Mouse (Mus musculus) testis, adult 2 months (tissue): ENCODE measurements around the gene Slc38a6. TPM values are rescaled to one million over a fixed set of nuclear protein-coding genes. Genes with fewer than 3 reads are reported as not detected.
A peak's percentile ranks its signal among the peaks of the same experiment; 100 is the strongest.

Experiments used
- H3K27ac ChIP-seq: fragments of 200-500 bp; 2 replicates; pipeline ENCODE4 v1.5.1; 2012; ENCODE audit warnings: low read depth, low read length; ENCODE audit not compliant: control insufficient read depth, insufficient read depth
- H3K27me3 ChIP-seq: fragments of 200-500 bp; 2 replicates; pipeline ENCODE4 v1.6.1; 2012; ENCODE audit warnings: mild to moderate bottlenecking, low read length, moderate library complexity; ENCODE audit not compliant: control insufficient read depth, insufficient read depth
- H3K36me3 ChIP-seq: fragments of 200-500 bp; 2 replicates; pipeline ENCODE4 v1.6.1; 2012; ENCODE audit warnings: mild to moderate bottlenecking, low read length; ENCODE audit not compliant: control insufficient read depth, insufficient read depth
- H3K4me1 ChIP-seq: fragments of 200-500 bp; 2 replicates; pipeline ENCODE4 v1.6.1; 2012; ENCODE audit warnings: low read length; ENCODE audit not compliant: control insufficient read depth, insufficient read depth
- H3K4me3 ChIP-seq: fragments of 200-500 bp; 2 replicates; pipeline ENCODE4 v1.5.1; 2012; ENCODE audit warnings: low read depth, mild to moderate bottlenecking, low read length, moderate library complexity, mixed read lengths; ENCODE audit not compliant: control insufficient read depth
- CTCF ChIP-seq: fragments of 200-500 bp; IDR thresholded peaks from 2 replicates; pipeline ENCODE4 v1.5.1; 2012; ENCODE audit warnings: low read depth, mild to moderate bottlenecking, inconsistent platforms, low read length, moderate library complexity; ENCODE audit not compliant: control insufficient read depth, insufficient read depth, insufficient replicate concordance
- POLR2A ChIP-seq: fragments of 200-500 bp; IDR thresholded peaks from 2 replicates; pipeline ENCODE4 v1.6.1; 2012; ENCODE audit warnings: low read depth, mild to moderate bottlenecking, inconsistent platforms, low read length, moderate library complexity; ENCODE audit not compliant: control insufficient read depth
- polyA plus RNA-seq: library from polyadenylated mRNA; depleted of rRNA; stranded (reverse); fragments of >200 nt; gene quantifications from 2 replicates; pipeline ENCODE4 v1.2.3, GENCODE M21; 2012; rRNA removed

The Slc38a6 gene
- polyA plus RNA-seq, result 19.5 and 25.3 TPM in 2 replicates

DNA sequence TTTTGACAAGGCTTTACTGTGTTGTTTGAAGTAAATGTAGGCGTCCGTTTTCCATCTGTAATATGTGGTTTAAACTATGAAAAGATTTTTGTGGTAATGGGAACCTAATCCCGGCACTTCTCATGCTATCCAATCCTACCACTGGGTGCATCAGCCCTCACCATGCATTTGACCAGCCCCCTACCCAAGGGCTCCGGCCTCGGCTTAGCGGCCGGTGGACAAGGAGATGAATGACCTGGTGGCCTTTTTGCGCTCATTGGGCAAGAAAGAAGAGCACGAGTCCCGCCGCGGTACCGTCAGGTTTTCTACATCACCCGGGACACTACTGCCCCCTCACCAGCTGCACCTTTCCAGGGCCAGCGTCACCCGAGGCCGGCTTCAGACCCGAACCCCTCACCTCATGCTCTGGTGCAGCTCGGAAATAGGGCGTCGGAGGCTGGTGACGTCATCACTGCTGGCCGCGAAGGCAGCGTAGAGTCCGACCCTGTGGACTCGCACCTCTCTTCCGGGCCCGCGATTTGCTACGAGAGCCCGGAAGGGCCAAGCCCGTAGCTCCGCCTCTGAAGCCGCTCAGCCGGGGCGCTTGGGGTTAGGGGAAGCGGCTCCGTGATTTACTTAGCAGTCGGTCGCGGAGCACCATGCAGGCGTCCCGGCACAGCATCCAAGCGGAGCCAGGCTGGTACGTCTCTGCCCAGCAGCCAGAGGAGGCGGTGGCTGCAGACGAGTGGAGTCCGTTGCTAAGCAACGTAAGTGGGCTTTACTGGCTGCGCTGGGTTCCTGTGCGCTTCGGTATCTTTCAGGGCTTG is at the start of gene Slc38a6, which contains the start of gene Trmt5:
TSS of gene Slc38a6 (plus strand) at position 493 of the 806 bp plus-strand sequence.
TSS of gene Trmt5 (minus strand) at position 424 of the 806 bp plus-strand sequence.
- TF ChIP-seq CTCF (no peak), POLR2A (peak; percentile 84)
- Histone ChIP-seq H3K4me1 (peaks cover 4% of the 10 kb centered on the region), H3K4me3 (peak within 1 kb of the TSS; percentile 97), H3K36me3 (peaks cover 1% of the 10 kb centered on the region), H3K27me3 (no peaks in the 10 kb centered on the region), H3K27ac (peak within 1 kb of the TSS; percentile 92)

- H3K4me1 ChIP-seq, result no peaks in the 10 kb centered on the region
- no peak overlapping the region for H3K27ac ChIP-seq
- TF ChIP-seq POLR2A (no peak), CTCF (no peak)
- no peaks in the 10 kb centered on the region for H3K36me3 ChIP-seq
- H3K4me3 ChIP-seq, result no peak overlapping the region
- H3K27me3 ChIP-seq, result no peaks in the 10 kb centered on the region
These were observed 44.6 kb upstream of the Slc38a6 start for GRCm38 (mm10) chr12:73241960-73242359.

DNA sequence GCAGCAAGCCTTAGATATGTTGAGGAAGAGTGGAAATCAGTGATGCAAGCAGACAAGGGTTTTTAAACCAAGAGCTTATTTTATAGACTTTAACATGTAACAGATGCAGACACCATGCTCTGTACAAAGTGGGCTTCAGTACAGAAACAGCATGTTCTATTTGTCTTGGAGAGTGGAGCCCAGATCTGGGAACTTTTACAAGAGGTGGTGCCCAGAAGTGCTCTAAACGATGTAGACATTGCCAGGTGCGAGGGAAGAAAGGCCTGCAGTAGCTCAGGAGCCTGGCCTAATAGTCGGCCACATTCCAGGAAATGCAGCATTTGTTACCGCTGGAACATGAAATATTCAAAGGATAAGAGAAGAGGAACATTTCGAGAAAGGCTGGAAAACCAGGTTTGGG is 40.9 kb upstream of the Slc38a6 start:
- Histone ChIP-seq H3K36me3 (no peaks in the 10 kb centered on the region), H3K4me1 (no peaks in the 10 kb centered on the region), H3K27me3 (no peaks in the 10 kb centered on the region), H3K27ac (no peak overlapping the region), H3K4me3 (no peak overlapping the region)
- TF ChIP-seq POLR2A, result no peak
- no peak for TF ChIP-seq CTCF

GRCm38 (mm10) chr12:73255006-73255405 is 31.6 kb upstream of the Slc38a6 start:
- TF ChIP-seq CTCF, result no peak
- no peak for TF ChIP-seq POLR2A
- Histone ChIP-seq H3K4me3 (no peak overlapping the region), H3K36me3 (no peaks in the 10 kb centered on the region), H3K27ac (no peak overlapping the region), H3K4me1 (no peaks in the 10 kb centered on the region), H3K27me3 (no peaks in the 10 kb centered on the region)

DNA sequence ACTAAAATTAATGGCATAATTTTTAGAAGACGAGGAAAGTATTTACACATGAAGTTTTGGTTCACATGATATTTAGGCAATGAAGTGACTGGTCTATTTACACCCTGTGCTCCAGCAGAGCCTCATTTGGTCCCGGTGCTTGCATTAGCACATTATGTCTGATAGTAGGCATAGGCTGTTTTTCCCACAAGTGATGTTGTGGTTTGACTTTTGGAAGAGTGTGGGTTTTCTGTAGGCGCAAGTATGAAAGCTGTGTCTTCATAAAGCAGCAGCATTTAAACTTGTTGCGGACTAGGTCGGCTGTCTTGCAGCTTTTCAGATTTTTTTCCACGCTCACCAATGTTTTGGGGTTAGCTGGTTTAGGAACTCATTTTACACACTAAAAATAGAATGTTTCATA is 27.3 kb upstream of the Slc38a6 start:
- TF ChIP-seq POLR2A, result no peak
- TF ChIP-seq CTCF, result no peak
- no peaks in the 10 kb centered on the region for H3K27me3 ChIP-seq
- H3K4me3 ChIP-seq, result no peak overlapping the region
- no peaks in the 10 kb centered on the region for H3K4me1 ChIP-seq
- no peak overlapping the region for H3K27ac ChIP-seq
- no peaks in the 10 kb centered on the region for H3K36me3 ChIP-seq

- no peak for TF ChIP-seq CTCF
- H3K27ac ChIP-seq, result no peak overlapping the region
- no peaks in the 10 kb centered on the region for H3K36me3 ChIP-seq
- no peaks in the 10 kb centered on the region for H3K4me1 ChIP-seq
- no peak overlapping the region for H3K4me3 ChIP-seq
- no peaks in the 10 kb centered on the region for H3K27me3 ChIP-seq
These were observed 26.2 kb upstream of the Slc38a6 start for GRCm38 (mm10) chr12:73260339-73260738.

GRCm38 (mm10) chr12:73265381-73265978 is 21.1 kb upstream of the Slc38a6 start:
- TF ChIP-seq CTCF, result no peak
- TF ChIP-seq POLR2A, result no peak
- Histone ChIP-seq H3K4me1 (no peaks in the 10 kb centered on the region), H3K4me3 (no peak overlapping the region), H3K27ac (no peak overlapping the region), H3K36me3 (no peaks in the 10 kb centered on the region), H3K27me3 (no peaks in the 10 kb centered on the region)
